Mouse (Mus musculus): Measurements from ENCODE around the gene Fam160a1. TPM values are rescaled to one million over a fixed set of nuclear protein-coding genes. Genes with fewer than 3 reads are reported as not detected.

Gene Fam160a1
- polyA plus RNA-seq (2012; rRNA removed): 1.3 and 1.4 TPM in 2 replicates

- no peak for DNase-seq
- H3K4me3 ChIP-seq (replicated peaks; ENCODE audit: insufficient read depth, low read depth, low read length): no peak within 1 kb of the TSS
- H3K27ac ChIP-seq (ENCODE audit: insufficient read depth, low read length): no peak within 1 kb of the TSS
- H3K4me1 ChIP-seq (ENCODE audit: control insufficient read depth, insufficient read depth, low read length): no peaks in the 10 kb centered on the region
- no peaks in the 10 kb centered on the region for H3K27me3 ChIP-seq (ENCODE audit: control insufficient read depth, insufficient read depth, low read length)
- 97% methylated on average over 2 of the region's 2 CpGs for WGBS
- TF ChIP-seq CTCF (IDR thresholded peaks at IDR 0.05; ENCODE audit: borderline replicate concordance, insufficient read depth, low read depth, low read length) (no peak), POLR2A (IDR thresholded peaks at IDR 0.05; ENCODE audit: borderline replicate concordance, insufficient read depth, low read length) (no peak)
Observed at GRCm38 (mm10) chr3:85817191-85817590, at the start of gene Fam160a1. TSS of gene Fam160a1 (minus strand) at chr3:85817291.

- WGBS: 35% methylated on average over 3 of the region's 3 CpGs
- DNase-seq: no peak
- Histone ChIP-seq H3K4me1 (ENCODE audit: control insufficient read depth, insufficient read depth, low read length) (no peaks in the 10 kb centered on the region), H3K4me3 (replicated peaks; ENCODE audit: insufficient read depth, low read depth, low read length) (no peak overlapping the region), H3K27ac (ENCODE audit: insufficient read depth, low read length) (no peak overlapping the region), H3K27me3 (ENCODE audit: control insufficient read depth, insufficient read depth, low read length) (no peaks in the 10 kb centered on the region)
- no peak for TF ChIP-seq CTCF (IDR thresholded peaks at IDR 0.05; ENCODE audit: borderline replicate concordance, insufficient read depth, low read depth, low read length)
- no peak for TF ChIP-seq POLR2A (IDR thresholded peaks at IDR 0.05; ENCODE audit: borderline replicate concordance, insufficient read depth, low read length)
Observed at GRCm38 (mm10) chr3:85863996-85864395, 46.9 kb upstream of the Fam160a1 start.

GRCm38 (mm10) chr3:85862886-85863285, 45.8 kb upstream of the Fam160a1 start:
- TF ChIP-seq CTCF (IDR thresholded peaks at IDR 0.05; ENCODE audit: borderline replicate concordance, insufficient read depth, low read depth, low read length) (no peak), POLR2A (IDR thresholded peaks at IDR 0.05; ENCODE audit: borderline replicate concordance, insufficient read depth, low read length) (no peak)
- DNase-seq: no peak
- Histone ChIP-seq H3K4me3 (replicated peaks; ENCODE audit: insufficient read depth, low read depth, low read length) (no peak overlapping the region), H3K4me1 (ENCODE audit: control insufficient read depth, insufficient read depth, low read length) (no peaks in the 10 kb centered on the region), H3K27me3 (ENCODE audit: control insufficient read depth, insufficient read depth, low read length) (no peaks in the 10 kb centered on the region), H3K27ac (ENCODE audit: insufficient read depth, low read length) (no peak overlapping the region)
- WGBS: 44% methylated on average over 2 of the region's 2 CpGs

GRCm38 (mm10) chr3:85860996-85861395, 43.9 kb upstream of the Fam160a1 start:
- H3K27ac ChIP-seq (ENCODE audit: insufficient read depth, low read length): no peak overlapping the region
- 86% methylated on average over 5 of the region's 5 CpGs for WGBS

GRCm38 (mm10) chr3:85859311-85859710, 42.2 kb upstream of the Fam160a1 start:
- 39% methylated on average over 6 of the region's 6 CpGs for WGBS
- TF ChIP-seq POLR2A (IDR thresholded peaks at IDR 0.05; ENCODE audit: borderline replicate concordance, insufficient read depth, low read length) (no peak), CTCF (IDR thresholded peaks at IDR 0.05; ENCODE audit: borderline replicate concordance, insufficient read depth, low read depth, low read length) (no peak)
- no peaks in the 10 kb centered on the region; the same call in 1 of the 2 replicates for H3K27me3 ChIP-seq (ENCODE audit: control insufficient read depth, insufficient read depth, low read length)
- H3K4me1 ChIP-seq (ENCODE audit: control insufficient read depth, insufficient read depth, low read length): no peaks in the 10 kb centered on the region
- no peak overlapping the region for H3K27ac ChIP-seq (ENCODE audit: insufficient read depth, low read length)
- no peak overlapping the region for H3K4me3 ChIP-seq (replicated peaks; ENCODE audit: insufficient read depth, low read depth, low read length)
- no peak for DNase-seq

More at GRCm38 (mm10) chr3:85860996-85861395, 43.9 kb upstream of the Fam160a1 start:
- TF ChIP-seq POLR2A (IDR thresholded peaks at IDR 0.05; ENCODE audit: borderline replicate concordance, insufficient read depth, low read length) (no peak), CTCF (IDR thresholded peaks at IDR 0.05; ENCODE audit: borderline replicate concordance, insufficient read depth, low read depth, low read length) (no peak)
- Histone ChIP-seq H3K27me3 (ENCODE audit: control insufficient read depth, insufficient read depth, low read length) (no peaks in the 10 kb centered on the region; the same call in 1 of the 2 replicates), H3K4me3 (replicated peaks; ENCODE audit: insufficient read depth, low read depth, low read length) (no peak overlapping the region), H3K4me1 (ENCODE audit: control insufficient read depth, insufficient read depth, low read length) (no peaks in the 10 kb centered on the region)
- no peak for DNase-seq

- H3K27me3 ChIP-seq (ENCODE audit: control insufficient read depth, insufficient read depth, low read length): no peaks in the 10 kb centered on the region; the same call in 1 of the 2 replicates
- no peak overlapping the region for H3K27ac ChIP-seq (ENCODE audit: insufficient read depth, low read length)
- DNase-seq: no peak
- no peak overlapping the region for H3K4me3 ChIP-seq (replicated peaks; ENCODE audit: insufficient read depth, low read depth, low read length)
- no peaks in the 10 kb centered on the region for H3K4me1 ChIP-seq (ENCODE audit: control insufficient read depth, insufficient read depth, low read length)
- TF ChIP-seq POLR2A (IDR thresholded peaks at IDR 0.05; ENCODE audit: borderline replicate concordance, insufficient read depth, low read length): no peak
- TF ChIP-seq CTCF (IDR thresholded peaks at IDR 0.05; ENCODE audit: borderline replicate concordance, insufficient read depth, low read depth, low read length): no peak
- 71% methylated on average over 11 of the region's 11 CpGs for WGBS
Observed at GRCm38 (mm10) chr3:85858140-85859135, 41.3 kb upstream of the Fam160a1 start.

- 25% methylated on average over 4 of the region's 4 CpGs for WGBS
- no peak overlapping the region for H3K27ac ChIP-seq (ENCODE audit: insufficient read depth, low read length)
- H3K4me3 ChIP-seq (replicated peaks; ENCODE audit: insufficient read depth, low read depth, low read length): no peak overlapping the region
- no peaks in the 10 kb centered on the region; the same call in 1 of the 2 replicates for H3K27me3 ChIP-seq (ENCODE audit: control insufficient read depth, insufficient read depth, low read length)
- no peak for TF ChIP-seq CTCF (IDR thresholded peaks at IDR 0.05; ENCODE audit: borderline replicate concordance, insufficient read depth, low read depth, low read length)
- TF ChIP-seq POLR2A (IDR thresholded peaks at IDR 0.05; ENCODE audit: borderline replicate concordance, insufficient read depth, low read length): no peak
- H3K4me1 ChIP-seq (ENCODE audit: control insufficient read depth, insufficient read depth, low read length): no peaks in the 10 kb centered on the region
- DNase-seq: no peak
Observed at GRCm38 (mm10) chr3:85857083-85857482, 40.0 kb upstream of the Fam160a1 start.

Measured in cerebellum, adult 2 months (tissue).